Comparison of ENCODE assay signal across 20 mouse cellular contexts in genomic region chr14:47621901-47622300, GRCm38 (mm10). TPM values are rescaled to one million over a fixed set of nuclear protein-coding genes. Genes with fewer than 3 reads are reported as not detected.
DNase-seq lines count a peak whose midpoint lies in the region; ATAC-seq lines count a peak whose summit lies in the region.
"Had no signal": no experiment of that assay in that cellular context is flagged by ENCODE, and none has a peak within 500 bp of the region (broad histone marks: within the 10 kb centered on the region; RNA-seq: fewer than 3 reads in every experiment).

No protein-coding gene starts in this region.

- no peak overlapping the region for H3K27ac ChIP-seq in midbrain, embryonic 15.5 days
- H3K27ac ChIP-seq: embryonic facial prominence, embryonic 10.5 days; embryonic facial prominence, embryonic 12.5 days; forebrain, embryonic 13.5 days; forebrain, embryonic 15.5 days had no signal

- 86% methylated on average over 5 of the region's 5 CpGs for WGBS in midbrain, embryonic 15.5 days

- ATAC-seq in midbrain, embryonic 15.5 days (replicated peaks): no peak
- ATAC-seq: activated CD4-positive, CD25-positive, alpha-beta regulatory T cell, adult 4 months; forebrain, embryonic 13.5 days; forebrain, embryonic 15.5 days; forebrain, postnatal 0 days; Patski had no signal

- no peak overlapping the region for H3K4me2 ChIP-seq in midbrain, embryonic 15.5 days
- H3K4me2 ChIP-seq: embryonic facial prominence, embryonic 12.5 days; forebrain, embryonic 13.5 days; forebrain, embryonic 15.5 days had no signal

- H3K4me3 ChIP-seq in midbrain, embryonic 15.5 days: no peak overlapping the region
- H3K4me3 ChIP-seq: embryonic facial prominence, embryonic 10.5 days; embryonic facial prominence, embryonic 12.5 days; forebrain, embryonic 13.5 days; forebrain, embryonic 15.5 days had no signal

- no peaks in the 10 kb centered on the region for H3K9me3 ChIP-seq in midbrain, embryonic 15.5 days
- H3K9me3 ChIP-seq: embryonic facial prominence, embryonic 10.5 days; embryonic facial prominence, embryonic 12.5 days; forebrain, embryonic 13.5 days; forebrain, embryonic 15.5 days; G1E had no signal

- H3K4me1 ChIP-seq in midbrain, embryonic 15.5 days: no peaks in the 10 kb centered on the region
- H3K4me1 ChIP-seq: embryonic facial prominence, embryonic 10.5 days; embryonic facial prominence, embryonic 12.5 days; forebrain, embryonic 13.5 days; forebrain, embryonic 15.5 days had no signal

- no peaks in the 10 kb centered on the region for H3K27me3 ChIP-seq in midbrain, embryonic 15.5 days (replicated peaks)
- H3K27me3 ChIP-seq: embryonic facial prominence, embryonic 12.5 days; forebrain, embryonic 13.5 days; forebrain, embryonic 15.5 days; Patski had no signal

- DNase-seq in ES-CJ7 (ENCODE audit: low read depth, low spot score) (peak; percentile 39), R1 (ENCODE audit: low read depth, low spot score) (peak; percentile 69)
- DNase-seq in right cerebral cortex, postnatal 14 days: no peak
- no peak for DNase-seq in cerebellum, adult 11 months
- DNase-seq: adrenal gland, adult 8-10 months; adrenal gland, postnatal 14 days; cerebellum, adult 11-12 months; cerebellum, adult 2 months; cerebellum, adult 9-10 months; cerebellum, postnatal 10 days; cerebellum, postnatal 25 days; forebrain, postnatal 0 days had no signal

- no peaks in the 10 kb centered on the region for H3K36me3 ChIP-seq in midbrain, embryonic 15.5 days (replicated peaks)
- H3K36me3 ChIP-seq: embryonic facial prominence, embryonic 10.5 days; embryonic facial prominence, embryonic 12.5 days; forebrain, embryonic 15.5 days; G1E had no signal

- no peak overlapping the region for H3K9ac ChIP-seq in midbrain, embryonic 15.5 days
- H3K9ac ChIP-seq: embryonic facial prominence, embryonic 12.5 days; forebrain, embryonic 13.5 days; forebrain, embryonic 15.5 days; forebrain, postnatal 0 days had no signal

RNA-seq across cellular contexts. Expression of gene Ktn1, which starts 26.3 kb away (rescaled TPM):
- polyA plus RNA-seq in midbrain, embryonic 15.5 days (2015; fragmentation: Nextera tagmentation; extraction: Ambion mirVana): 57.6 and 65.8 TPM in 2 replicates

RNA-seq across cellular contexts. Expression of gene Atg14, which starts 51.5 kb away (rescaled TPM):
- 17.9 and 21.7 TPM in 2 replicates for polyA plus RNA-seq in midbrain, embryonic 15.5 days (2015; fragmentation: Nextera tagmentation; extraction: Ambion mirVana)

Comparison
In these comparisons a context has a peak if more than half of its experiments do, and no peak if none do; other contexts are left out.
1. DNase-seq: peak in ES-CJ7 (single experiment) and R1 (single experiment); none in right cerebral cortex, postnatal 14 days (single experiment) and cerebellum, adult 11 months (single experiment).